Mouse (Mus musculus) embryonic facial prominence, embryonic 11.5 days (tissue): ENCODE results near the gene Plp1. TPM values are rescaled to one million over a fixed set of nuclear protein-coding genes. Genes with fewer than 3 reads are reported as not detected.

Experiments
- ATAC-seq: fragments of 200-750 bp; cut with Nextera tagmentation; replicated peaks from 2 replicates; pipeline ENCODE4 v1.8.0; 2017; ENCODE audit warnings: low read depth; ENCODE audit not compliant: insufficient number of reproducible peaks, low FRiP score, low TSS enrichment
- DNase-seq: peaks from one replicate; pipeline ENCODE4 v3.0.0-alpha.2; 2015; ENCODE audit warnings: low spot score
- H3K27ac ChIP-seq: fragments of 300-500 bp; sonication (generic); replicated peaks from 2 replicates; pipeline ENCODE4 v1.5.1; 2014; ENCODE audit warnings: mild to moderate bottlenecking, low read depth, low read length, control low read depth
- H3K27me3 ChIP-seq: fragments of 300-500 bp; sonication (generic); 2 replicates; pipeline ENCODE4 v1.6.1; 2014; ENCODE audit warnings: mild to moderate bottlenecking, low read length, moderate library complexity, mixed read lengths; ENCODE audit not compliant: control insufficient read depth, insufficient read depth
- H3K36me3 ChIP-seq: fragments of 300-500 bp; sonication (generic); replicated peaks from 2 replicates; pipeline ENCODE4 v1.6.1; 2014; ENCODE audit warnings: low read depth, mild to moderate bottlenecking, low read length, moderate library complexity, mixed read lengths; ENCODE audit not compliant: control insufficient read depth, insufficient read depth
- H3K4me1 ChIP-seq: fragments of 300-500 bp; sonication (generic); 2 replicates; pipeline ENCODE4 v1.6.1; 2014; ENCODE audit warnings: low read length, mixed read lengths; ENCODE audit not compliant: control insufficient read depth, insufficient read depth
- H3K4me2 ChIP-seq: fragments of 300-500 bp; sonication (generic); 2 replicates; pipeline ENCODE4 v1.6.1; 2014; ENCODE audit warnings: low read depth, mild to moderate bottlenecking, control low read depth, low read length, moderate library complexity
- H3K4me3 ChIP-seq: fragments of 300-500 bp; sonication (generic); 2 replicates; pipeline ENCODE4 v1.5.1; 2014; ENCODE audit warnings: low read depth, low read length, control low read depth
- H3K9ac ChIP-seq: fragments of 300-500 bp; sonication (generic); replicated peaks from 2 replicates; pipeline ENCODE4 v1.6.1; 2014; ENCODE audit warnings: mild to moderate bottlenecking, control low read depth, low read length
- H3K9me3 ChIP-seq: fragments of 300-500 bp; sonication (generic); replicated peaks from 2 replicates; pipeline ENCODE4 v1.6.1; 2016; ENCODE audit warnings: mild to moderate bottlenecking, low read length, inconsistent platforms, mixed read lengths; ENCODE audit not compliant: control insufficient read depth
- WGBS: fragments of 180-500 bp; shearing (Covaris S2); extraction: QIAGEN DNeasy Blood & Tissue Kit; methylation state at CpG from one replicate; pipeline ENCODE4 v1.1.7; 2014; 5-methylcytosine and 5-hydroxymethylcytosine counted together
- polyA plus RNA-seq: library from polyadenylated mRNA; unstranded; fragments of >200 nt; fragmentation: Nextera tagmentation; extraction: Ambion mirVana; gene quantifications from 2 replicates; pipeline ENCODE4 v1.2.1, GENCODE M21; 2014

The Plp1 gene
- polyA plus RNA-seq, 1 experiment from 2014 or later, result 16.0 TPM

GRCm38 (mm10) chrX:136820250-136820649 lies 2.2 kb upstream of the Plp1 start:
- no peaks in the 10 kb centered on the region for H3K9me3 ChIP-seq
- H3K4me3 ChIP-seq, result no peak overlapping the region
- H3K4me1 ChIP-seq, result no peaks in the 10 kb centered on the region
- H3K27me3 ChIP-seq, result no peaks in the 10 kb centered on the region
- 11% methylated on average over 1 of the region's 1 CpGs for WGBS
- ATAC-seq (peak; percentile 70; the same call in 1 of the 2 replicates), DNase-seq (peak; percentile 81)
- no peak overlapping the region for H3K4me2 ChIP-seq
- H3K36me3 ChIP-seq, result no peaks in the 10 kb centered on the region
- no peak overlapping the region for H3K27ac ChIP-seq
- no peak overlapping the region for H3K9ac ChIP-seq

GRCm38 (mm10) chrX:136825016-136825415 lies 2.5 kb downstream of the Plp1 start:
- H3K9ac ChIP-seq, result no peak overlapping the region
- no peaks in the 10 kb centered on the region for H3K27me3 ChIP-seq
- 62% methylated on average over 4 of the region's 4 CpGs for WGBS
- H3K27ac ChIP-seq, result no peak overlapping the region
- ATAC-seq, result no peak
- H3K36me3 ChIP-seq, result no peaks in the 10 kb centered on the region
- no peaks in the 10 kb centered on the region for H3K9me3 ChIP-seq
- H3K4me1 ChIP-seq, result no peaks in the 10 kb centered on the region
- H3K4me3 ChIP-seq, result no peak overlapping the region
- no peak for DNase-seq
- no peak overlapping the region for H3K4me2 ChIP-seq

- ATAC-seq, result no peak
- Histone ChIP-seq H3K4me3 (no peak overlapping the region), H3K36me3 (no peaks in the 10 kb centered on the region), H3K9me3 (no peaks in the 10 kb centered on the region), H3K27me3 (no peaks in the 10 kb centered on the region), H3K4me1 (no peaks in the 10 kb centered on the region), H3K4me2 (no peak overlapping the region), H3K27ac (no peak overlapping the region), H3K9ac (no peak overlapping the region)
- DNase-seq, result no peak
These were observed 6.1 kb downstream of the Plp1 start for GRCm38 (mm10) chrX:136828610-136829009.

GRCm38 (mm10) chrX:136850300-136850699 lies 27.8 kb downstream of the Plp1 start:
- no peaks in the 10 kb centered on the region for H3K27me3 ChIP-seq
- WGBS, result 27% methylated on average over 3 of the region's 3 CpGs

GRCm38 (mm10) chrX:136868061-136869040 lies 45.9 kb downstream of the Plp1 start, which contains the start of gene Rab9b:
Gene Rab9b, minus strand, starts transcription at chrX:136868755.
- H3K9ac ChIP-seq, result peak within 1 kb of the TSS; percentile 9; the same call in 1 of the 2 replicates
- no peaks in the 10 kb centered on the region for H3K4me1 ChIP-seq
- H3K4me2 ChIP-seq, result peak within 1 kb of the TSS; percentile 62
- no peak within 1 kb of the TSS for H3K27ac ChIP-seq
- WGBS, result 15% methylated on average over 27 of the region's 36 CpGs
- H3K36me3 ChIP-seq, result no peaks in the 10 kb centered on the region
- no peaks in the 10 kb centered on the region for H3K9me3 ChIP-seq
- H3K27me3 ChIP-seq, result no peaks in the 10 kb centered on the region
- ATAC-seq (peak; percentile 87), DNase-seq (peak; percentile 50)
- peak within 1 kb of the TSS; percentile 41 for H3K4me3 ChIP-seq

More at GRCm38 (mm10) chrX:136850300-136850699, 27.8 kb downstream of the Plp1 start:
- H3K9me3 ChIP-seq, result no peaks in the 10 kb centered on the region
- no peaks in the 10 kb centered on the region for H3K36me3 ChIP-seq
- no peak overlapping the region for H3K4me2 ChIP-seq
- no peak overlapping the region for H3K4me3 ChIP-seq
- peak; percentile 7 for DNase-seq
- no peaks in the 10 kb centered on the region for H3K4me1 ChIP-seq
- no peak overlapping the region for H3K27ac ChIP-seq
- ATAC-seq, result no peak
- H3K9ac ChIP-seq, result no peak overlapping the region

Other genes starting within 250 kb of the Plp1 start
- 6.7 and 8.2 TPM in 2 replicates for gene Tceal3, start 231.8 kb upstream of the Plp1 start, polyA plus RNA-seq
- gene Tceal1, start 114.7 kb upstream of the Plp1 start, polyA plus RNA-seq, result 9.5 and 11.5 TPM in 2 replicates
- gene Morf4l2, start 79.0 kb upstream of the Plp1 start, polyA plus RNA-seq, result 688 and 708 TPM in 2 replicates
- gene Glra4, start 42.5 kb upstream of the Plp1 start, polyA plus RNA-seq, result 0.14 TPM in 1 of 2 replicates, not detected in the other
- gene Rab9b, start 46.1 kb downstream of the Plp1 start, polyA plus RNA-seq, result 0.77 and 1.6 TPM in 2 replicates
- not detected in 2 replicates for gene H2bfm, start 104.7 kb downstream of the Plp1 start, polyA plus RNA-seq
- gene Tmsb15b2, start 152.8 kb downstream of the Plp1 start, polyA plus RNA-seq, result 92.4 and 92.5 TPM in 2 replicates
- gene Tmsb15l, start 154.2 kb downstream of the Plp1 start, polyA plus RNA-seq, result 11.8 and 12.9 TPM in 2 replicates
- gene Tmsb15b1, start 154.2 kb downstream of the Plp1 start, polyA plus RNA-seq, result 30.6 and 35.8 TPM in 2 replicates
- 59.5 and 61.3 TPM in 2 replicates for gene Zcchc18, start 170.5 kb downstream of the Plp1 start, polyA plus RNA-seq
- 13.4 TPM in 2 replicates for gene Slc25a53, start 215.6 kb downstream of the Plp1 start, polyA plus RNA-seq
- gene Fam199x, start 226.9 kb downstream of the Plp1 start, polyA plus RNA-seq, result 14.7 and 16.6 TPM in 2 replicates